Mouse (Mus musculus) brain, embryonic 14.5 days (tissue): Measurements from ENCODE around the gene Lrrc34. TPM values are rescaled to one million over a fixed set of nuclear protein-coding genes. Genes with fewer than 3 reads are reported as not detected.

ENCODE experiments used
- DNase-seq: peaks from one replicate; pipeline ENCODE4 v3.0.0-alpha.2; 2011; ENCODE audit warnings: low read depth
- CTCF ChIP-seq: fragments of 200-500 bp; IDR thresholded peaks from 2 replicates; pipeline ENCODE4 v1.5.1; 2012; ENCODE audit warnings: inconsistent platforms, mild to moderate bottlenecking, moderate library complexity, borderline replicate concordance; ENCODE audit not compliant: insufficient read depth, insufficient read length; ENCODE audit errors: extremely low read depth
- POLR2A ChIP-seq: fragments of 200-500 bp; IDR thresholded peaks from 2 replicates; pipeline ENCODE4 v1.6.1; 2012; ENCODE audit warnings: mild to moderate bottlenecking, inconsistent platforms, borderline replicate concordance; ENCODE audit not compliant: poor library complexity, insufficient read depth, insufficient read length, severe bottlenecking; ENCODE audit errors: extremely low read depth
- polyA plus RNA-seq: library from polyadenylated mRNA; depleted of rRNA; stranded (reverse); fragments of >200 nt; gene quantifications from 2 replicates; pipeline ENCODE4 v1.2.3, GENCODE M21; 2012

Lrrc34 gene
- polyA plus RNA-seq, 1 experiment, result 0.63 TPM

DNA sequence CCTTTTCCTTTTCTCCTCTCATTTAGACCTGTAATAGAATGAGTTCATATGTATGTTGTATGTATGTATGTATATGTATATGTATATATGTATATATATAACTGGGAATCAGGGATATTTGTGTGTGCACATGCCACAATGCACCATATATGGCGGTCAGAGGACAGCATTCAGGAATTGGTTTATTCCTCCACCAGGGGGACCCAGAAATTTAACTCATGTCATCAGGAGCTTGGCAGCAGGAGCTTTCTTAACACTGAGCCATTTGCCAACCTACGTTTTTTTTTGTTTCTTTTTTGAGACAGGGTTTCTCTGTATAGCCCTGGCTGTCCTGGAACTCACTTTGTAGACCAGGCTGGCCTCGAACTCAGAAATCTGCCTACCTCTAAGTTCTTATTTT lies 14.0 kb downstream of the Lrrc34 start:
- TF ChIP-seq POLR2A (no peak), CTCF (peak; percentile 18; the same call in 1 of the 2 replicates)
- peak; percentile 5 for DNase-seq

DNA sequence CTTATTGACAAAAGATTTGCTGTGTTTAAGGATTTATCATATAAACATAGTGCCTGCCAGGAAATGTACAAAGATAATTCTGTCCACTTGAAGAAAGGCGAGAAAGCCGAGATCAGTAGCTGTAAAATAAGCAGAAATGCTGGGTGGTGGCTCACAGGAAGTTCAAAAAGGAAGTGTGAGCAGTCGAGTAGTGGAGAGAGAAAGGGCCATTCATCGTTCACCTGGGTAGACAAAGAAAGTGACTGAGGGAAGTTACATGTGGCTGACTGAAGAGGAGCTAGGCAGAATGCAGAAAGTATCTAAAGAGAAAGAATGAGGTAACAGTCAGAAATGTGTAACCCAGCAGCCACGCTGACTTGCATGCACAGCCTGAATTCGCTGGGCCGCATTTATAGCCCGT lies 27.5 kb downstream of the Lrrc34 start:
- no peak for TF ChIP-seq POLR2A
- DNase-seq, result no peak

DNA sequence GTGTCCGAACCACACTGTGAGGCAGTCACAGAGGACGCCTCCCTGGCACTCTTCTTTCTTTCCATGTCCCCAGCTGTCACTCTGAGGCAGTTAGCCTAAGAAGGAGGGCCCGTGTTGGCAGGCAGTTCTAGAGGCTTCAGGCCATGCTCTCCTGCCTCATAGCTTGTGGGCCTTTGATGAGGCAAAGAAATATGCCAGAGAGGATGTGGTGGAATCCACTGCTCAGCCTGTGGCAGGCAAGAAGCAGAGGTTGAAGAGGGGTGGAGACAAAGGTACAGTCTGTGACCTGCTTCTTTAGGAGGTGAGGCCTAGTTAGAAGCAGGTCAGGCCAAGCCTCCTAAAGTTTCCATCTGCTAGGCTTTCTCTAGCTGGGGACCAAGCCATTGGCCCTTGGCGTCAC lies 36.7 kb downstream of the Lrrc34 start:
- TF ChIP-seq POLR2A (no peak), CTCF (no peak)

DNA sequence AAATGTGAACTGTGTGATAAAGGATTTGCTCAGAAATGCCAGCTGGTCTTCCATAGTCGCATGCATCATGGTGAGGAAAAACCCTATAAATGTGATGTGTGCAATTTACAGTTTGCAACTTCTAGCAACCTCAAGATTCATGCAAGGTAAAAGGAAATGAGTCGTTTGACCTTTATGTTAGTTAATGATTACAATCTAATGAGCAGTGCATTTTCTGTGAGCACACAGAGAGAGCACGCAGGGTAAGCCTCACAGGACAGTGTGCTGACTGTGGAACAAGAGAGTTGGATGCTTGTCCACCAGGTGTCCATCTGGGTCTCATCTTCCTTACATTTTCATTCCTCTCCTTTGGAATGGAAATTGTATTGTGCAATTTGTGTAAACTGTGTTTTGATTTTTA lies 38.7 kb downstream of the Lrrc34 start:
- no peak for TF ChIP-seq CTCF
- no peak for TF ChIP-seq POLR2A
- DNase-seq, result no peak

More for the DNA sequence above, 36.7 kb downstream of the Lrrc34 start:
- no peak for DNase-seq

DNA sequence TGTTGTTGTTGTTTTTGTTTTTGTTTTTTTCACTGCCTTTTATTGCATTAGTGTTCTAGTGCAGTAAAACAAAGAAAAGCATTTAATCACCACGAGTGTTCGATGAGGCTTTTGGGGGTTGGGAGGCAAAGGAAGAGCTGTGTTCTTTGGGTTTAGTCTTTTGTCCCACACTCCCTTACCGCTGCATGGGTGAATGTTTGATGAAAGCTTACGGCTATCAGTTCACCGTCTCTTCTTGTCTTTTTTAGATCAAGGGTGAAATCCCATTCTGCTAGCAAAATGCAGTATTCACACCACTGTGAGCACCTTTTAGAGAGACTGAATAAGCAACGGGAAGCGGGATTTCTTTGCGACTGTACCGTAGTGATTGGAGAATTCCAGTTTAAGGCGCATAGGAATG lies 44.4 kb downstream of the Lrrc34 start:
- peak; percentile 3 for DNase-seq
- no peak for TF ChIP-seq CTCF
- no peak for TF ChIP-seq POLR2A

GRCm38 (mm10) chr3:30602740-30603098 lies 45.0 kb downstream of the Lrrc34 start:
- no peak for DNase-seq
- TF ChIP-seq CTCF, result no peak
- no peak for TF ChIP-seq POLR2A

DNA sequence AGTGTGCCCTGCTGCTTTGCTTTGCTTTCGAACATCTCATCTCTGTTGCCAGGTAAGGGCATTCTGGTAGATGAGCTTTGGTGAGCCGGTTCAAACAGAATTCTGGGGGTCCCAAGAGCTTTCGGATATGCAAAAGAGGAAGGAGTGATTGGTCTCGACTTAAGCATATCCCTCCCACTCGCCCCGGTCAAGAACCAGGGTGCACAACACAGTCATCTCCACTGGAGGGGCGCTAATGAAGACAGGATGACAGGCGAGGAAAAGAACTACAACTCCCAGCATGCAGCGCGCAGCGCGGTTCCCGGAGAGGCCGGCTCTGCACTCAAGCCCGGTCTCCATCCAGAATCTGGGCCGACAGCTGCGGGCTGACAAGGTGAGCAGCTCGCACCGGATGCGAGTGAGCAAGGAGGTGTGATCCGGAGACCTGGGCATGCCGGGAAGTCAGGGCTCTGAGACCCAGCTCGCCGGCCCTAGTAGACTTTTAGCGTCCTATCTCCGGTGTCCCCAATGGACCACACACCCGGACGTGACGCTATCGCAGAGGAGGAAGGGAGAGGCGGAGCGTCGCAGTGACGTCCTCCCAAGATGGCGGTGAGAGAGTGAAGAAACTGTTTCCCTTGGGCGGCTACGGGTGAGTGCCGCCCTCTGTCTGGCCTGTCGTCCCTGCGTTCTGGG lies 45.5 kb downstream of the Lrrc34 start, which contains the start of gene Mynn:
Gene Mynn, plus strand, starts transcription at position 1 of the 675 bp plus-strand sequence.
- TF ChIP-seq POLR2A, result peak; percentile 66; the same call in 1 of the 2 replicates
- TF ChIP-seq CTCF, result peak; percentile 51; the same call in 1 of the 2 replicates
- DNase-seq, result peak; percentile 98

DNA sequence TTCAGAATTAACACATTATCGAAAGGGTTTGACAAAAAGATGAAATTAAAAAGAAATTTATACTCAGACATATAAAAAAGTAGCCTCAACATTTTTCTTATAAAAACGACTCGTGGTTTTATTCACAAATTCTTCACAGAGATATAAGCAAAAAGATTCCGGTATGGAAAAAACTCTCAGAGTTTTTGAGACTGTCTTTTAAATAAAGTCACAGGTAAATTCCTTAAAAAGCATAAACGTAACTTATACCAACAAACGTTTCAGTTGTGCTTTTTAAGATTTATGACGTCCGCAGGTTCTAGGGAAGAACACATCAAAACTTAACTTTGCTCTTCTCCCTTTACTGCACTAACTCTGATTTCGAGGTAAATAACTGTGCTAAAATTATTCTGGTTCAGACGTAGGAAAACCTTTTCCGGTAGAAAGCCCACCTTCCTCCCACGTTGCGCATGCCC lies 46.0 kb downstream of the Lrrc34 start:
- TF ChIP-seq POLR2A (no peak), CTCF (no peak)
- DNase-seq, result no peak

- DNase-seq, result peak; percentile 90
- TF ChIP-seq POLR2A (no peak), CTCF (no peak)
Observed at GRCm38 (mm10) chr3:30601175-30601574, 46.5 kb downstream of the Lrrc34 start.

DNA sequence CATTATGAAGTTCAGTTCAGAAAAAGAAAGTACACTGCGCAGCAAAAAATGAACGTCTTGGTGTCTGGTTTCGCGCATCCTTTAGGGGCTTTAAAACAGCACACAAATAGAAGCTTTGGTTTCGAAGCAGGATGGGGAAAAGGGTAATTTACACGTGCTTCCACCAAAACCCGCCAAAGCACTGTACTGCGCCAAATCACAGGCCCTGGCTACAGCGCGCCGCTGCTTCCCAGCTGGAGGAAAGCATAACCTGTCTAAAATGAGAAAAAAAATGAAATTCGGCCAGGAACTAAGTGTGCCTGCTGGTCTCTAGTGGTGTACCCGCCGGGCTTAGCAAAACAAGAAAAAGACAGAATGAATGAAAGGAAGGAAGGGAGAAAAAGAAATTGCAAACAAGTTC lies 47.0 kb downstream of the Lrrc34 start:
- TF ChIP-seq POLR2A (no peak), CTCF (no peak)
- peak; percentile 69 for DNase-seq

GRCm38 (mm10) chr3:30599711-30600545 lies 47.7 kb downstream of the Lrrc34 start, which contains the start of gene Actrt3:
Gene Actrt3, minus strand, starts transcription at chr3:30599939.
- TF ChIP-seq POLR2A, result no peak
- no peak for TF ChIP-seq CTCF
- peak; percentile 74 for DNase-seq

- no peak for TF ChIP-seq CTCF
- no peak for TF ChIP-seq POLR2A
- DNase-seq, result no peak
Observed at GRCm38 (mm10) chr3:30597271-30597670, 50.4 kb downstream of the Lrrc34 start.

GRCm38 (mm10) chr3:30595111-30595832 lies 52.4 kb downstream of the Lrrc34 start:
- TF ChIP-seq CTCF (no peak), POLR2A (0 out of 2 replicates have a peak, but pooled peaks have one; percentile 15)
- DNase-seq, result peak; percentile 68
